Mouse (Mus musculus): ENCODE measurements around the gene Zcchc17. TPM values are rescaled to one million over a fixed set of nuclear protein-coding genes. Genes with fewer than 3 reads are reported as not detected.

The Zcchc17 gene
- polyA plus RNA-seq, 1 experiment from 2014 or later = 73.3 TPM

DNA sequence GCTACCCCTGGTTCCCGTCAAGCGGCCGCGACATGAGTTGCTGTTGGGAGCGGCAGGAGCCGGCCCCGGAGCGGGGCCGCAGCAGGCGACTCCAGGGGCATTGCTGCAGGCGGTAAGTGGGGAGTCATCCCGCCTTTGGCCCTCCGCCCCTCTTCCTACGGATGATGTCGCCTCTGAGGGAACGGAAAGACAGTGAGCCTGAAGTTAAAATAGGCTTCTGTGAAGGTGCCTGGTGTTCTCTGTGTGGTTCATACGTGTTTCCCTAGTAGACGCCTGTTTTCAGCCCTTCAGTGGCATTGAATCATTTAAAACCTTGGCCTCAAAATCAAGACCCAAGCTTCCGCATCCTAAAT lies 471 bp upstream of the Zcchc17 start:
- no peak for ATAC-seq (ENCODE audit: low read depth)
- Histone ChIP-seq H3K27ac (replicated peaks; ENCODE audit: low read depth, low read length) (peak overlapping the region; percentile 71), H3K9me3 (ENCODE audit: control insufficient read depth, low read length) (no peaks in the 10 kb centered on the region), H3K36me3 (ENCODE audit: control insufficient read depth, insufficient read depth, low read length) (peaks cover 28% of the 10 kb centered on the region), H3K9ac (ENCODE audit: low read depth, low read length) (peak overlapping the region; percentile 81), H3K4me2 (ENCODE audit: low read depth, low read length) (peak overlapping the region; percentile 83), H3K4me3 (ENCODE audit: low read depth, low read length) (peak overlapping the region; percentile 70), H3K27me3 (replicated peaks; ENCODE audit: control insufficient read depth, insufficient read depth, low read length) (no peaks in the 10 kb centered on the region), H3K4me1 (ENCODE audit: control insufficient read depth, insufficient read depth, low read length) (peaks cover 13% of the 10 kb centered on the region)
- DNase-seq (ENCODE audit: low spot score) = no peak
- under 1% methylated on average over 16 of the region's 19 CpGs for WGBS

DNA sequence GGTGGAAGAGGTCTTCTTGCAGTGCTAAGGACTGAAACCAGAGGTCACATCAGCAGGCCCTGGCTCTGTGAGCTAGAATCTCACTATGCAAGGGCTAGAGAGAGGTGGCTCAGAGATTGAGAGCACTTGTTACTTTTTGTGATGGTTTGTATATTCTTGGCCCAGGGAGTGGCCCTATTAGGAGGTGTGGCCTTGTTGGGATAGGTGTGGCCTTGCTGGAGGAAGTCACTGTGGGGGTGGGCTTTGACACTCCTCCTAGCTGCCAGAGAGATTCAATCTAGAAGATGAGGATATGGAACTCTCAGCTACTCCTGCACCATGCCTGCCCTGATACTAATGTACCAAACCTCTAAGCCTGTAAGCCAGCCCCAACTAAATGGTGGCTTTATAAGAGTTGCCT lies 1.8 kb downstream of the Zcchc17 start:
- H3K27ac ChIP-seq (replicated peaks; ENCODE audit: low read depth, low read length) = no peak overlapping the region
- H3K27me3 ChIP-seq (replicated peaks; ENCODE audit: control insufficient read depth, insufficient read depth, low read length) = no peaks in the 10 kb centered on the region
- no peak for DNase-seq (ENCODE audit: low spot score)
- no peak overlapping the region for H3K4me3 ChIP-seq (ENCODE audit: low read depth, low read length)
- peaks cover 13% of the 10 kb centered on the region for H3K4me1 ChIP-seq (ENCODE audit: control insufficient read depth, insufficient read depth, low read length)
- no peak for ATAC-seq (ENCODE audit: low read depth)
- no peaks in the 10 kb centered on the region for H3K9me3 ChIP-seq (ENCODE audit: control insufficient read depth, low read length)
- no peak overlapping the region for H3K4me2 ChIP-seq (ENCODE audit: low read depth, low read length)
- H3K36me3 ChIP-seq (ENCODE audit: control insufficient read depth, insufficient read depth, low read length) = peaks cover 18% of the 10 kb centered on the region
- H3K9ac ChIP-seq (ENCODE audit: low read depth, low read length) = no peak overlapping the region

DNA sequence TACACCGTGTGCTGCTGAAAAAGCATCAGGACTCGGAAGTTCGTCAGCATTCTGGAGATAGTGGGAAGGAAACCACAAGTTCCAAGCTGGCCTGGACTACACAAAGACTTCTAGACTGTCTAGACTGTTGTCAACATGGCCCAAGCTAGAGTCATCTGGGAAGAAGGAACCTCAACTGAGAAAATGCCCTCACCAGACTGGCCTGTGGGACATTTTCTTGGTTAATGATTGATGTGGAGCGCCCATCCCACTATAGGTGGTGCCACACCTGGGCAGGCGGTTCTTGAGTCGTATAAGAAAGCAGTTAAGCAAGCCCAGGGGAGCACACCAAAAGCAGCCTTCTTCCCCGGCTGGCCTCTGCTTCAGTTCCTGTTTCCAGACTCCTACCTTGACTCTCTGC lies 7.2 kb downstream of the Zcchc17 start:
- DNase-seq (ENCODE audit: low spot score) (no peak), ATAC-seq (ENCODE audit: low read depth) (no peak)
- no peak overlapping the region for H3K4me3 ChIP-seq (ENCODE audit: low read depth, low read length)
- 90% methylated on average over 7 of the region's 7 CpGs for WGBS
- H3K4me1 ChIP-seq (ENCODE audit: control insufficient read depth, insufficient read depth, low read length) = no peaks in the 10 kb centered on the region
- no peak overlapping the region for H3K27ac ChIP-seq (replicated peaks; ENCODE audit: low read depth, low read length)
- no peak overlapping the region for H3K4me2 ChIP-seq (ENCODE audit: low read depth, low read length)
- peaks cover 61% of the 10 kb centered on the region for H3K36me3 ChIP-seq (ENCODE audit: control insufficient read depth, insufficient read depth, low read length)
- no peaks in the 10 kb centered on the region for H3K9me3 ChIP-seq (ENCODE audit: control insufficient read depth, low read length)
- no peaks in the 10 kb centered on the region for H3K27me3 ChIP-seq (replicated peaks; ENCODE audit: control insufficient read depth, insufficient read depth, low read length)
- no peak overlapping the region for H3K9ac ChIP-seq (ENCODE audit: low read depth, low read length)

DNA sequence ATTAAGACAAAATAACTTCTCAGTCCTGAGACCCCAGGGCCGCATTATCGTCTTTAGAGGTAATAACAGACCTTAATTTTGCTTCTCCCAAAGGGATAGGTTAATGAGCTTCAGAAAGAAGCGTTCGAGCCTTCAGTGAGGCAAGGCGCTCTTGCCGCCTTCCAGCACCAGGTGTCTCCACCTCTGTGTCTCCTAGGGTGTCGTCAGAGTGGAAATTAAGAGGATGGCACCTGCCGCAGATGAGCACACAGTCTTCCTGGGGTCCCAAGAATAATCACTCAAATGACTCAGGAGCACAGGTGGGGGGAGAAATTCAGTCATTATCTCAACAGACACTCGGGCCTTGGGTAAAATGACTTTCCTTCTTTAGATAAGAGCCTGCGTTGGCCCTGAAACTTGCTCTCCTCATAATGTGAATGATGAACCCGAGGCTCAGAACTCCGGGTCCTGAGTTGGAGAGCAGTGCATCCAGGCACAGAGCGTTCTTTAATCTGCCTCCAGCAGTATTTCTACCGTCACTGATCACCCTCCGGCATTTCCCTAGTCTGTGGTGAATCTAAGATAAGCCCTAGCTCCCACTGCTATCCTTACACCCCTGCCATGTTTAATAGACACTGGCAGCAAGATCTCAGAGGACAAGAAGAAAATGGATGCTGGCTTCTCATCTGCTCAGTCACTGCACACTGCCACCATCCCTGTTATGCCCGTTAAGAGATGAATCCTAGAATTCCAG lies 8.9 kb downstream of the Zcchc17 start:
- H3K27me3 ChIP-seq (replicated peaks; ENCODE audit: control insufficient read depth, insufficient read depth, low read length) = no peaks in the 10 kb centered on the region
- 89% methylated on average over 16 of the region's 16 CpGs for WGBS
- H3K36me3 ChIP-seq (ENCODE audit: control insufficient read depth, insufficient read depth, low read length) = peaks cover 69% of the 10 kb centered on the region
- no peaks in the 10 kb centered on the region for H3K9me3 ChIP-seq (ENCODE audit: control insufficient read depth, low read length)
- ATAC-seq (ENCODE audit: low read depth) (no peak), DNase-seq (ENCODE audit: low spot score) (peak; percentile 4)
- no peak overlapping the region for H3K4me3 ChIP-seq (ENCODE audit: low read depth, low read length)
- H3K4me1 ChIP-seq (ENCODE audit: control insufficient read depth, insufficient read depth, low read length) = no peaks in the 10 kb centered on the region
- no peak overlapping the region for H3K9ac ChIP-seq (ENCODE audit: low read depth, low read length)
- H3K27ac ChIP-seq (replicated peaks; ENCODE audit: low read depth, low read length) = no peak overlapping the region
- no peak overlapping the region for H3K4me2 ChIP-seq (ENCODE audit: low read depth, low read length)

DNA sequence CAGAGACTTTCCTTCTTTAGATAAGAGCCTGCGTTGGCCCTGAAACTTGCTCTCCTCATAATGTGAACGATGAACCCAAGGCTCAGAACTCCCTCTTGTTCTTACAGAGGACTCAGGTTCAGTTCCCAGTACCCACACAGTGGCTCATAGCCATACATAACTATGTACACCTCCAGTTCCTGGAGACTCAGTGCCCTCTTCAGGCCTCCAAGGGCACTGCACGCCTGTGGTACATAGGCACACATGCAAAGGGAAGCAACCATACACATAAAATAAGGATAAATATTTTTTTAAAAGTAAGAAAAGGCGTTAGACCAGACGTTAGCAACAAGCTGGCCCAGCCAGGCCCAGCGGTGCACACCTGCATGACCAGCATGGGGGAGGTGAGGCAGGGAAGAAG lies 10.1 kb downstream of the Zcchc17 start:
- H3K4me2 ChIP-seq (ENCODE audit: low read depth, low read length) = no peak overlapping the region
- no peaks in the 10 kb centered on the region for H3K4me1 ChIP-seq (ENCODE audit: control insufficient read depth, insufficient read depth, low read length)
- DNase-seq (ENCODE audit: low spot score) (no peak), ATAC-seq (ENCODE audit: low read depth) (no peak)
- H3K27me3 ChIP-seq (replicated peaks; ENCODE audit: control insufficient read depth, insufficient read depth, low read length) = no peaks in the 10 kb centered on the region
- H3K4me3 ChIP-seq (ENCODE audit: low read depth, low read length) = no peak overlapping the region
- H3K36me3 ChIP-seq (ENCODE audit: control insufficient read depth, insufficient read depth, low read length) = peaks cover 69% of the 10 kb centered on the region
- no peaks in the 10 kb centered on the region for H3K9me3 ChIP-seq (ENCODE audit: control insufficient read depth, low read length)
- no peak overlapping the region for H3K27ac ChIP-seq (replicated peaks; ENCODE audit: low read depth, low read length)
- no peak overlapping the region for H3K9ac ChIP-seq (ENCODE audit: low read depth, low read length)
- WGBS = 98% methylated on average over 6 of the region's 6 CpGs

DNA sequence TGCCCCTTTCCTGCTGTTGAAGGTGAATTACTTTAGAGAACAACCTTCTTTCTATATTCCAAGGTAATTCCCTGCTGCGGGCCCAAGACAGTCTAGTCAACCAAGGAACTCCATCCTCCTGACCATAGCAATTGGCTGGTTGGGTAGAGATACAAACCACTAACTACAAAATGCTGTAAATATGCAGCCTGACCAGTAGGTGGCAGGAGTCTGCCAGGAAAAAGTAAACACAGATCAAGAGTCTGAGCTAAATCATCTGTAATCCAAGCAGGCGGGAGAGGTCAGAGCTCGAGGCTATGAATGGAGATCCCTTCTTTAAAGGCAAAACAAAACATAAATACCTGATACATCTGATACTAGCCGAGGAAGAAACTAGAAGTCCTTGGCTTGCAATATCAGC lies 18.1 kb downstream of the Zcchc17 start:
- H3K27me3 ChIP-seq (replicated peaks; ENCODE audit: control insufficient read depth, insufficient read depth, low read length) = no peaks in the 10 kb centered on the region
- H3K9me3 ChIP-seq (ENCODE audit: control insufficient read depth, low read length) = no peaks in the 10 kb centered on the region
- peaks cover 34% of the 10 kb centered on the region for H3K36me3 ChIP-seq (ENCODE audit: control insufficient read depth, insufficient read depth, low read length)
- no peak overlapping the region for H3K9ac ChIP-seq (ENCODE audit: low read depth, low read length)
- H3K4me2 ChIP-seq (ENCODE audit: low read depth, low read length) = no peak overlapping the region
- ATAC-seq (ENCODE audit: low read depth) (0 out of 2 replicates have a peak, but pooled peaks have one; percentile 33), DNase-seq (ENCODE audit: low spot score) (peak; percentile 74)
- 18% methylated on average over 4 of the region's 4 CpGs for WGBS
- H3K27ac ChIP-seq (replicated peaks; ENCODE audit: low read depth, low read length) = no peak overlapping the region
- H3K4me3 ChIP-seq (ENCODE audit: low read depth, low read length) = no peak overlapping the region
- H3K4me1 ChIP-seq (ENCODE audit: control insufficient read depth, insufficient read depth, low read length) = no peaks in the 10 kb centered on the region

DNA sequence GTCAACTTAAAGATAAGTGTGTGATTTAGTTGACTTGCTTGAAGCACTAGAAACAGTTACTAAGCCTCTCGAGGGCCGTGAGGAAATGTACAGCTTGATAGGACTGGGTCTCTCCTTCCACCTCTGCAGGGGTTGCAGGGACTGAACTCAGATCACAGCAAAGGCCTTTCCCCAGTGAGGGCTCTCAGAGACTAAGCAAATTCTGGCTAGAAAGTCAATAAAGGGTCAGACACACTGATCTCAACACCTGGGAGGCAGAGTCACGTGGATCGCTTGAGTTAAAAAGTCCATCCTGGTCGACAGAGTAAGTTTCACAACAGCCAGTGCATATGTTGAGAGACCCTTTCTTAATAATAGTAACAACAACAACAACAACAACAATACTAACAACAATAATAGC lies 23.9 kb downstream of the Zcchc17 start:
- H3K4me1 ChIP-seq (ENCODE audit: control insufficient read depth, insufficient read depth, low read length) = no peaks in the 10 kb centered on the region
- H3K27me3 ChIP-seq (replicated peaks; ENCODE audit: control insufficient read depth, insufficient read depth, low read length) = no peaks in the 10 kb centered on the region
- DNase-seq (ENCODE audit: low spot score) = no peak
- no peak overlapping the region for H3K27ac ChIP-seq (replicated peaks; ENCODE audit: low read depth, low read length)
- no peaks in the 10 kb centered on the region for H3K9me3 ChIP-seq (ENCODE audit: control insufficient read depth, low read length)
- H3K4me3 ChIP-seq (ENCODE audit: low read depth, low read length) = no peak overlapping the region
- 85% methylated on average over 5 of the region's 5 CpGs for WGBS
- peaks cover 62% of the 10 kb centered on the region for H3K36me3 ChIP-seq (ENCODE audit: control insufficient read depth, insufficient read depth, low read length)
- no peak for ATAC-seq (ENCODE audit: low read depth)
- H3K9ac ChIP-seq (ENCODE audit: low read depth, low read length) = no peak overlapping the region
- H3K4me2 ChIP-seq (ENCODE audit: low read depth, low read length) = no peak overlapping the region

DNA sequence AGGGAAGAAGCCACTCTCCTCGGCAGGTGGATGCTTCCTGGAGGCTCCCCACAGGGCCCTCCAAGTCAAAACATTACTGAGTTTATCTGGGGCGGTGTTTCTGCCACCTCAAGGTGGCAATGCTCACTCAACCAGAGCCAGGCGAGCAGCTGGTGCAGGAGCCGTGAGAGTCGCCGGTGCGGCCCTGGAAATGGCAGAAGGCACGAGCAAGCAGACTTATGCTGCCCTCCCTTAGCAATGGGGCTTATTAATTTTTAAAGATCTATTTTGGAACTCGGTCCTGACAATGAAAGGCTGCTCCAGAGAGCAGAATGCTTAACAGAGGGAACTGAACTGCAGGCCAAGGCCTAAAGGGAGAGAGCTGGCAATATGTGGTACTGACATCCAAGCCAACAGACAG lies 32.4 kb downstream of the Zcchc17 start:
- no peaks in the 10 kb centered on the region for H3K9me3 ChIP-seq (ENCODE audit: control insufficient read depth, low read length)
- H3K4me3 ChIP-seq (ENCODE audit: low read depth, low read length) = no peak overlapping the region
- no peak overlapping the region for H3K9ac ChIP-seq (ENCODE audit: low read depth, low read length)
- ATAC-seq (ENCODE audit: low read depth) = no peak
- DNase-seq (ENCODE audit: low spot score) = no peak
- 89% methylated on average over 9 of the region's 9 CpGs for WGBS
- H3K4me1 ChIP-seq (ENCODE audit: control insufficient read depth, insufficient read depth, low read length) = no peaks in the 10 kb centered on the region
- H3K4me2 ChIP-seq (ENCODE audit: low read depth, low read length) = no peak overlapping the region
- H3K27ac ChIP-seq (replicated peaks; ENCODE audit: low read depth, low read length) = no peak overlapping the region
- peaks cover 75% of the 10 kb centered on the region for H3K36me3 ChIP-seq (ENCODE audit: control insufficient read depth, insufficient read depth, low read length)
- H3K27me3 ChIP-seq (replicated peaks; ENCODE audit: control insufficient read depth, insufficient read depth, low read length) = no peaks in the 10 kb centered on the region

DNA sequence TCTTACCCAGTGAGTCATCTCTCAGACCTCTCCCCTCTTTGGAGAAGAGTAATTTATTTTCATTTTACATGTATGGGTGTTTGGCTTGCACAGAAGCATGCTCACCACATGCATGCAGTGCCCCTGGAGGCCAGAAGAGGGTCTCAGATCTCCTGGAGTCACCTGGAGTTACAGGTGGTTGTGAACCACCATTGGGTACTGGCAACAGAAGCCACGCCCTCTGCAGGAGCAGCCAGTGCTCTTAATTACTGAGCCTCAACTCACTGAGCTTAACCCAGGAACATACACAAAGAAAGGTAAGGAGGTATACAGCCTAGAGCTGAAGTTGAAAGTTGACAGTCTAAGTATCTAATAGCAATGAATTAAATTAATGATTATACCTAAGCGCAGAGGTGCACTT lies 34.3 kb downstream of the Zcchc17 start:
- ATAC-seq (ENCODE audit: low read depth) (no peak), DNase-seq (ENCODE audit: low spot score) (no peak)
- H3K9ac ChIP-seq (ENCODE audit: low read depth, low read length) = no peak overlapping the region
- H3K27ac ChIP-seq (replicated peaks; ENCODE audit: low read depth, low read length) = no peak overlapping the region
- no peaks in the 10 kb centered on the region for H3K9me3 ChIP-seq (ENCODE audit: control insufficient read depth, low read length)
- WGBS = 98% methylated on average over 2 of the region's 2 CpGs
- H3K27me3 ChIP-seq (replicated peaks; ENCODE audit: control insufficient read depth, insufficient read depth, low read length) = no peaks in the 10 kb centered on the region
- H3K4me1 ChIP-seq (ENCODE audit: control insufficient read depth, insufficient read depth, low read length) = no peaks in the 10 kb centered on the region
- H3K36me3 ChIP-seq (ENCODE audit: control insufficient read depth, insufficient read depth, low read length) = peaks cover 81% of the 10 kb centered on the region
- no peak overlapping the region for H3K4me2 ChIP-seq (ENCODE audit: low read depth, low read length)
- H3K4me3 ChIP-seq (ENCODE audit: low read depth, low read length) = no peak overlapping the region
